In genomic region chr2:129873489-129873888, GRCm38 (mm10) we compare ENCODE assay signal across 8 mouse cellular contexts.
DNase-seq lines count a peak whose midpoint lies in the region; ATAC-seq and TF ChIP-seq lines count a peak whose summit lies in the region.

No protein-coding gene starts in this region.

- peak; percentile 92 for TF ChIP-seq RAD21 in CH12.LX (IDR thresholded peaks at IDR 0.05; ENCODE audit: low read depth, low read length)

- H3K4me1 ChIP-seq in CH12.LX (ENCODE audit: control insufficient read depth in 1 of 2, insufficient read depth in 2 of 2), result no peaks in the 10 kb centered on the region
- H3K4me1 ChIP-seq in bone marrow, adult 2 months (ENCODE audit: control insufficient read depth, insufficient read depth, low read length), result no peaks in the 10 kb centered on the region
- H3K4me1 ChIP-seq in lung, embryonic 15.5 days, result no peaks in the 10 kb centered on the region

- no peak for TF ChIP-seq POLR2A in CH12.LX (IDR thresholded peaks at IDR 0.05; ENCODE audit: low read depth, low read length)
- no peak for TF ChIP-seq POLR2A in bone marrow, adult 2 months (IDR thresholded peaks at IDR 0.05; ENCODE audit: borderline replicate concordance, control insufficient read depth, low read depth, low read length)

- no peak for TF ChIP-seq EP300 in CH12.LX (IDR thresholded peaks at IDR 0.05; ENCODE audit: low read length)

- WGBS in bone marrow, adult 2 months, result 4% methylated on average over 5 of the region's 5 CpGs
- 4% methylated on average over 5 of the region's 5 CpGs for WGBS in large intestine, adult 2 months
- WGBS in lung, embryonic 15.5 days, result 3% methylated on average over 5 of the region's 5 CpGs

- dilution Hi-C loops in CH12.LX (cut with MboI; ENCODE audit: extremely low pct_ligation_motif_present, extremely low pct_unique_long_range_greater_than_20kb, low sequenced_read_pairs), result no loop called here

- H3K36me3 ChIP-seq in CH12.LX (replicated peaks in 1 of 2; ENCODE audit: control insufficient read depth in 1 of 2, insufficient read depth in 1 of 2, low read length in 1 of 2), result no peaks in the 10 kb centered on the region
- H3K36me3 ChIP-seq in lung, embryonic 15.5 days, result no peaks in the 10 kb centered on the region

- TF ChIP-seq CTCF in CH12.LX (conservative IDR thresholded peaks at IDR 0.05 in 1 of 2, IDR thresholded peaks at IDR 0.05 in 1 of 2; ENCODE audit: low read depth in 2 of 2, low read length in 2 of 2), result peak; percentile 89 to 92
- peak; percentile 88 for TF ChIP-seq CTCF in bone marrow, adult 2 months (IDR thresholded peaks at IDR 0.05; ENCODE audit: control insufficient read depth, insufficient read depth, low read length)

- H3K27me3 ChIP-seq in CH12.LX (replicated peaks), result peaks cover 33% of the 10 kb centered on the region
- no peaks in the 10 kb centered on the region for H3K27me3 ChIP-seq in lung, embryonic 15.5 days

- in situ Hi-C loops in CH12.LX (cut with MboI; ENCODE audit: low pct_ligation_motif_present, low pct_unique_long_range_greater_than_20kb, low sequenced_read_pairs), result loop anchor here (5.0 kb wide), 1 partner anchor 196 kb away; no protein-coding TSS in a partner anchor

- intact Hi-C loops in heart, postnatal 10 days (cut with DNase I), result loop anchor here (1.0 to 5.0 kb wide), 4 partner anchors 73 to 371 kb away; partner anchors contain the start of gene Stk35

- H3K9me3 ChIP-seq in CH12.LX (replicated peaks; ENCODE audit: low read length), result peaks cover 5% of the 10 kb centered on the region
- H3K9me3 ChIP-seq in lung, embryonic 15.5 days, result no peaks in the 10 kb centered on the region

- ATAC-seq in erythroid progenitor cell, adult 5-6 weeks (replicated peaks; ENCODE audit: low FRiP score, poor library complexity, severe bottlenecking), result peak; percentile 57; the same call in 1 of the 2 replicates
- peak; percentile 69; the same call in 1 of the 2 replicates for ATAC-seq in lung, embryonic 15.5 days (ENCODE audit: borderline replicate concordance, extremely low read depth, low FRiP score, low TSS enrichment)

- no peak overlapping the region for H3K4me2 ChIP-seq in CH12.LX (ENCODE audit: insufficient read depth, low read depth, poor library complexity, severe bottlenecking)
- H3K4me2 ChIP-seq in lung, embryonic 15.5 days, result no peak overlapping the region

- peak; percentile 57 for DNase-seq in CH12.LX (ENCODE audit: extremely low read depth)
- peak; percentile 83 to 90 for DNase-seq in heart, postnatal 10 days
- peak; percentile 35 for DNase-seq in large intestine, adult 2 months (ENCODE audit: low read depth, low spot score)
- DNase-seq in ovary, postnatal 10 days (ENCODE audit: low spot score), result peak; percentile 51
- peak; percentile 58 to 85 for DNase-seq in thymus, postnatal 10 days (ENCODE audit: low spot score in 2 of 2)

- H3K9ac ChIP-seq in CH12.LX (ENCODE audit: insufficient read depth, low read depth), result no peak overlapping the region
- H3K9ac ChIP-seq in lung, embryonic 15.5 days, result no peak overlapping the region

- H3K79me2 ChIP-seq in CH12.LX (replicated peaks; ENCODE audit: control insufficient read depth, extremely low read depth, insufficient read depth, poor library complexity, severe bottlenecking), result no peaks in the 10 kb centered on the region

- no peak overlapping the region for H3K27ac ChIP-seq in CH12.LX (ENCODE audit: insufficient read depth, low read depth)
- H3K27ac ChIP-seq in bone marrow, adult 2 months (ENCODE audit: control insufficient read depth, insufficient read depth, low read depth, low read length, poor library complexity), result no peak overlapping the region
- H3K27ac ChIP-seq in lung, embryonic 15.5 days, result no peak overlapping the region

- H3K4me3 ChIP-seq in CH12.LX (replicated peaks in 1 of 3; ENCODE audit: low read depth in 2 of 3, low read length in 2 of 3, poor library complexity in 1 of 3), result no peak overlapping the region
- no peak overlapping the region for H3K4me3 ChIP-seq in bone marrow, adult 2 months (replicated peaks; ENCODE audit: control insufficient read depth, low read depth, low read length)
- H3K4me3 ChIP-seq in lung, embryonic 15.5 days, result no peak overlapping the region

TF ChIP-seq in CH12.LX, 34 proteins besides CTCF, POLR2A, EP300 and RAD21:
- peak; percentile 47 for TF ChIP-seq ZC3H11A (IDR thresholded peaks at IDR 0.05; ENCODE audit: low read depth, low read length)
- TF ChIP-seq BHLHE40 (IDR thresholded peaks at IDR 0.05; ENCODE audit: low read depth, low read length), result no peak
- TF ChIP-seq IRF4 (IDR thresholded peaks at IDR 0.05; ENCODE audit: low read depth, low read length), result no peak
- TF ChIP-seq ELF1 (IDR thresholded peaks at IDR 0.05; ENCODE audit: low read depth, low read length), result peak; percentile 63
- no peak for TF ChIP-seq MAZ (IDR thresholded peaks at IDR 0.05; ENCODE audit: low read depth, low read length)
- TF ChIP-seq RCOR1 (conservative IDR thresholded peaks at IDR 0.05; ENCODE audit: low read depth, low read length), result no peak
- peak; percentile 85 for TF ChIP-seq SMC3 (IDR thresholded peaks at IDR 0.05; ENCODE audit: low read depth, low read length)
- no peak for TF ChIP-seq GABPA (IDR thresholded peaks at IDR 0.05; ENCODE audit: insufficient replicate concordance, low read depth, low read length)
- peak; percentile 17; the same call in 1 of the 2 replicates for TF ChIP-seq NELFE (IDR thresholded peaks at IDR 0.05; ENCODE audit: low read depth, low read length)
- TF ChIP-seq UBTF (IDR thresholded peaks at IDR 0.05; ENCODE audit: low read depth, low read length), result no peak
- no peak for TF ChIP-seq ZNF384 (IDR thresholded peaks at IDR 0.05; ENCODE audit: low read depth, low read length)
- no peak for TF ChIP-seq ZKSCAN1 (IDR thresholded peaks at IDR 0.05; ENCODE audit: borderline replicate concordance, low read depth, low read length)

Comparison
In these comparisons a context has a peak if more than half of its experiments do, and no peak if none do; other contexts are left out.
1. DNase-seq: peak in every context shown above with its lines; median percentile 86 in heart, postnatal 10 days; 72 in thymus, postnatal 10 days; 57 in CH12.LX; 51 in ovary, postnatal 10 days; 35 in large intestine, adult 2 months.